Mouse (Mus musculus) lung, postnatal 36 days (tissue): ENCODE measurements around the gene D11Wsu47e.

Experiments
- DNase-seq: peaks from one replicate; pipeline ENCODE4 v3.0.0; 2022; ENCODE audit warnings: mixed read lengths

D11Wsu47e gene

DNA sequence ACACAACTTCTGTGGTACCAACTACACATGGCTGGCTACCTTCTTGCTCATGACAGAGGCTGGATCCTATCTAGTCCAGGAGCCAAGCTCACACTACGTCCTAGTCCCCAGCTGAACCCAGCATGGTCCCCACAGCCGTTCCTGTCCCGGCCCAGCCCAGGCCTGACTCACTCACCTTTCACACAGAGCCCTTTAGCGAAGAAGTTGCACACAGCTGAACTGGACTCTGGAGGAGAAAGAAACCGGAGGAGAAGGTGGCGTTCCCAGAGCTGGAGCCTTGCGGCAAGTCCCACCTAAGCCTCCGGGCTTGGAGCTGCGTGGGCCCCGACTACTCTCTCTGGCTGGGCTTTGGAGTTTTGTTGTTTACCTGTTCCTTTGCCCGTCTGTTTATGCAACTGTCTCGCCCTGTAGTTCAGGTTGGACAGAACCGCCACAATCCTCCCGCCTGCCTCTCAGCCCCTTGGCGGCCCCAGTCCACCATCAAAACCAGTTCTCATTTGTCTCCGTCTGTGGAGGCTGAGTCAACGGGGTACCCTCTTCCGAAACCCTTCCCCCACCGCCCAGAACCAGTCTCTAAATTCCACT lies 24.5 kb downstream of the D11Wsu47e start:
- no peak for DNase-seq

DNA sequence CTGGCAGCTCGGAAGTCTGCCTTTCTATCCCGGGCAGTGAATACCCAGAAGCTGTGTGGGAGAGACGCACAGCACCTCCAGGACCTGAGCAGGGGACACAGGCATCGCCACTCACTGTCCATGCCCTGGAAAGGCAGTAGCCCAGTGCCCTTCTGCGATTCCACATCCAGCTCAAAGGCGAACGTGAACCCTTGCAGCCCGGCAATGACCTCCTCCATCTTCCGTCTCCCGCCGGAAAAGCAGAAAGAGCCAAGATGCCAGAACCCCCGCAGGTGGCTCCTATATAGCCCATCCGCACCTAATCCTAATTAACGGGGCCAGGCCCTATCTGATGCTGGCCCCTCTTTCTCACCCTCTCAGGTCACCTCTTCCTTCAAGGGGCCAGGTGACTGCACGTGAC lies 25.1 kb downstream of the D11Wsu47e start:
- DNase-seq: no peak

- no peak for DNase-seq
Measured at GRCm38 (mm10) chr11:113709731-113710256, 25.6 kb downstream of the D11Wsu47e start, which contains the start of gene Cpsf4l. Gene Cpsf4l, minus strand, starts transcription at chr11:113710017.

DNA sequence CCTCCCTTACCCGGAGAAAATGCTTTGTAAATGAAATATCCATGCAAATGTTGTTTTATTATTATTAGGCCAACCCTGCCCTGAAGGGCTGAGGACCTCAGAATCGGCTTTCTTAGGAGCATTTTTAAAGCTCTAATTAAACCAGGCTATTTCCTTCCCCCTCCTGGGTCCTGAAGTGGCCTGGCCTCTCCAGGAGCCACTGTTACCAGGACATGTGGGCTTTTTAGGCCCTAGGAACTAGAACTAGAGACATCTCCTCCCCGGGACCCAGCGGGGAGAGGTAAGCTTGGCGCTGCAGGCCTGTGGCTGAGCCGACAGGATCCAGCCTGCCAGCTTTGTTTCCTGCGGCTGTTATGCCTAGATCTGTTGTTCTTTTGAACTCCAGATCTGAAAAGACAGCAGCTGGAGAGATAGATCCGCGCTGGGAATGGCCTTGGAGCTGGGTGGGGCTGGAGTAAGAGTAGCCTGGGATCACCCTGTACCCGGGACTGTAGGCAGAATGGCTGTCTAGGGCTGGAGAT lies 26.1 kb downstream of the D11Wsu47e start:
- no peak for DNase-seq

GRCm38 (mm10) chr11:113711061-113711460 lies 26.8 kb downstream of the D11Wsu47e start:
- DNase-seq: no peak

- DNase-seq: peak; percentile 57
Measured at GRCm38 (mm10) chr11:113715078-113715674, 31.0 kb downstream of the D11Wsu47e start.

DNA sequence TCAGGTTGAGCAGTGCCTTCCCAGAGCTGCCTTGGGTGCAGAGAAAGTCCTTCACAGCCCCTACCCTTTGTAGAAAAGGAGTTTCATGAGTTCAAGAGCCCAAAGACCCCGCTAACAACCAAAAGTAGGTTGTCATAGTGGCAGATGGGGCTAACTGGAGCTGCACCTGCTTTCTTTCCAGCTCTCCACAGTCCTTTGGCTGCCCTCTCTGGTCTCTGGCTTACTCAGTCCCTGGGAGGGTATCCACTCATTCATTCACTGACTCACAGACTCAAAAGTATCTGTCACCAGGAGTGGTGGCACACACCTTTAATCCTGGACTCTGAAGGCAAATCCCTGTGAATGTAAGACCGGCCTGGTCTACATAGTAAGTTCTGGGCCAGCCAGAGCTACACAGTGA lies 31.9 kb downstream of the D11Wsu47e start:
- DNase-seq: no peak

GRCm38 (mm10) chr11:113717767-113718424 lies 33.7 kb downstream of the D11Wsu47e start:
- peak; percentile 84 for DNase-seq

GRCm38 (mm10) chr11:113722405-113723090 lies 38.3 kb downstream of the D11Wsu47e start:
- DNase-seq: no peak

DNA sequence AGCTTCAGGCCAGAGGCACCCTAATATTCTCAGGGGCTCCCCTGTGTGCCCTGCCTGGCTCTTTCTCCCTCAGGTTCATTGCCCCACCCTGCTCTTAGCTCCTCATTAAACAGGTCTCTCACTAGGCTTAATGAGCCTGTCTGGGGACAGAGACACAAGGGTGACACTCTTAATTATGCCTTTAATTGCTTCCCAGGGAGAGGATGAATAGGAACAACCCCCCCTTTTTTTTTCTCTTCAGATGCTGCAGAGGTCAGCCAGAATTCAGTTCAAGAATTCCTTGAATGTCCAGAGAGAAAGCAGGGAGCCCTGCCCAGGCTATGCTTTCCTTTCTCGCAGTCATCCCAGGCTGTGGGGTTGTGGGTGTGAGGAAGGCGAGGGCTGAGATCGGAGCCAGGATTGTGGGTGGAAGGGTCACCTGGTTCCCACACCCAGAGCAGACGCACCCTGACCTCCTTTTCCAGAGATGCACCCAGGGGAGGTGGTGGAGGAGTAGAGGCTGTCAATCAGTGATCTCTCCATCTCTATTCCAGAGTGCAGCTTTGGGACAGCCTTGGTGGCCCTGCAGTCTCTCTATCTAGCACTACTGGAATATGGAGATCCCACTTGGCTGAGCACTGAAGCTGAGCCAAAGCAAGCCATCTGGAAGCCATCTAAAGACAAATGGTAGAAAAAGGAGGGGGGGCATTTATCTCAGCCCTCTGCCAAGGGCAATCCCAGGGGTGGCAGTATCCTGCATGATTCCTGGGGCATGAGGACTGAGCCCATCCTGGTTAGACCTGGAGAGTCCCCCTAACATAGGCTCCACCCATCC lies 41.2 kb downstream of the D11Wsu47e start:
- DNase-seq: peak; percentile 44

DNA sequence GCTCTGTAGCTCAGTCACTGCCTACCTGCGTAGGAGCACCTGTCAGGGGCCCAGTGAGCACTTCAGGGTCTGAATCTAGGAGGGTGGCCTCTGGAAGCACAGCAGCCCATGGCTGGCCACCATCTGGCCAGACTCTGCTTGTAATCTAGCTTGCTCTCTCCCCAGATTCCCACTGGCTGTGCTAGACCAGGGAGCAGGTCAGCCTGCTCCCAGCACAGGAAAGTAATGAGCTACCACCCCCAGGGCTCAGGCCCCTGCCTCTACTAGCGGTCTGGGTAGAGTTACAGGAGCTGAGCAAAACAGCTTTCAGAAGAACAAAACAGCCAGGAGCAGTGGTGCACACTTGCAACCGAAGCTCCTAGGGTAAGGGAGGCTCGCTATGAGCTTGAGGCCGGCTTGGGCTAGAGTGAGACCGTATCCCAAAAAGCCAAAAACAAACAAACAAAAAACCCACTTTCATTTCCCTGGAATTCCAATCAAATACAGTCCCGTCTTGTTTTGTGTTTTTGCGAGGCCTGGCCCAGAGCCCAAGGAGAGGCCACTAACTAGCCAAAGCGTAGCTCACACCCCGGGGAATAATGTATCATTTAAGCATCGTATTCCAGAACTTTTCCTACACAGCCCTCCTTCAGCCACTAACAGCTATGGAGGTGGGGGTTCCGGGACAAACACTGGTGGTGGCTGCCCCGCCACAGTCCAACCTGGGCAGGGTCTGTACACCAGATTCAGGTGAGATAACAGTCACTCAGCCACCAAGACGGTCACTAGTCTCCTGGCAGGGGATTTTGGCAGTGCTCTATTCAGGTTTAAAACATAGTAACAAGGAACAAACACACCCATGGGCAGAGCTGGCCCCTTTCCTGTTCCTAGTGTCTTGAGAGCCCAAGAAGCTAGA lies 43.0 kb downstream of the D11Wsu47e start:
- no peak for DNase-seq

DNA sequence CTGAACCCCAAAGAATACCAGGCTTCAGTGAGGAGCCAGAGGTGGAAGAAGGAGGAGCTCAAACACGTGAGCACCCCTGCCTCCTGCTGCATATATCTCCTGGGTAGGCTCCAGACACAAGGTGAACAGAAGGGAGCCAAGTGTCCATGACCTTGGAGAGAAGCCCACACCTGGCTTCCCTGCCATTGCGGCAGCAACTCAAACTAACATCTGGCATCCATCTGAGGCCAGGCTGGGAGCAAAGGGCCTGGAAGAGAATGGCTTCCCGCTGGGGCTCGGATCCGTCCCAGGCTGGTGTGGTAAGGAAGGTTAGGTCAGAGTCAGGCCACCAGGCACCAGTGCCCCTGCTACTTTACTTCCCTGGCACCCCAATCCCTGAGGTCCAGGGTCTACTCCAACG lies 43.8 kb downstream of the D11Wsu47e start:
- DNase-seq: no peak

DNA sequence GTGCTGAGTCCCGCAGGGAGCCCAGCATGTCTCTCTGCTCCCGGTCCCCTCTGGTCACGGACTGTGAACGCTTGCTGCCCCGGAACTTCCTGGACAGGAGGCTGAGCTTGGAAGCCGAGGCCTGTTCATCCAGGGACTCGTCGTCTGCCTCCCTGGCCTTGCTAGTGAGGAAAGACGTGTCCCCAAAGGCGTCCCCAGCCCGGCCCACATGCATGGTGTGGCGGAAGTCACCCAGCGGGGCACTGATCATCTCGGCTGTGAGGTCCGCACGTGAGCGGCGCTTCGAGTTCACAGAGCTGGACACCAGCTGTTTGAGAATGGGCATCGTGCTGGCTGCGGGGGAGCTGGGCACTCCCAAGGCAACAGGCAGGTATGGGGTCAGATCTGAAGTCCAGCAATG lies 45.0 kb downstream of the D11Wsu47e start:
- no peak for DNase-seq

GRCm38 (mm10) chr11:113729917-113730316 lies 45.7 kb downstream of the D11Wsu47e start:
- no peak for DNase-seq

DNA sequence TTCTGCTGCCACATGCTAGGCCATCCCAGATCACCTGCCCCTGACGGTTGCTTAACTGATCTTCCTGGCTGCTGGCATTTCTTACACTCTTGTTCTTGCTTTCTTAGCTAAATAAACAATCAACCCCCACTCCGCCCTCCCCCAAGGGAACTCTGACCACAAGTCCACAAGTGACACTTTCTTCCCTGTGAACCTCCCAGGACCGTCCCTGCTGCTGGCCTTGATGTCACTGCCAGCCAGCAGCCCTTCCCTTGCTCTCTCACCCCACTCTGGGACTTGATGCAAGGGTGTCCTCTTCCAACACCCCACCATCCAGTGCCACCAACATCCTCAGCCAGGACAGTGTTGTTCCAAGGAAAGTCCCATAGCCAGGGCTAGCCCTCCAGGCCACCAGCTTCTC lies 46.7 kb downstream of the D11Wsu47e start:
- peak; percentile 54 for DNase-seq

DNA sequence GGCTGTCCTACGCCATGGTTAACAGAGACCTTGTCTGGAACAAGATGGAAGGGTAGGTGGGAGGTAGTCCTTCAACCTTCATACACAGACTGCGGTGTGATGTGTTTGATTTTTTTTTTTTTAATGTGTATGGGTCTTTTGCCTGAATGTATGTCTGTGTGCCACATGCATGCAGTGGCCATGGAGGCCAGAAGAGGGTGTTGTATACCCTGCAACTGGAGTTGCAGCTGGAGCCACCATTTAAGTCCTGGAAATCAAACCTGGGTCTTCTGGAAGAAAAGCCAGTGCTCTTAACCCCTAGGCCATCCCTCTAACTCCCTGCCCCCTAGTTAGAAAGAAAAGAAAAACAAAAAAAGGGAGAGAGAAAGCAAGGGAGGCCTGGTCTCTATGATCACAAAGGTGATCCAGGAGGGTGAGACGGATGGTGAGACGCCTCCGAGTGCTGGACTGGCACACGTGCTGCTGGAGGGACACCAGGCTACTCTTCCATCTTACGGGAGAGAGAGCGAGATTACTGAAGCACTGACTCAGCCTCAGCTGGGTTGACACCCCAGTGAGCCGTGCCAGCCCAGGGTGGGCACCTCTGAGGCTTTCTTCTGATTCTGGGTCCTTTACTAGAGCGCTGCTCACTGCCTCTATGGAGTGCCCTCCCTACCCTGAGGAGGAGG lies 47.9 kb downstream of the D11Wsu47e start:
- DNase-seq: no peak

GRCm38 (mm10) chr11:113733631-113734364 lies 49.6 kb downstream of the D11Wsu47e start:
- peak; percentile 89 for DNase-seq

DNA sequence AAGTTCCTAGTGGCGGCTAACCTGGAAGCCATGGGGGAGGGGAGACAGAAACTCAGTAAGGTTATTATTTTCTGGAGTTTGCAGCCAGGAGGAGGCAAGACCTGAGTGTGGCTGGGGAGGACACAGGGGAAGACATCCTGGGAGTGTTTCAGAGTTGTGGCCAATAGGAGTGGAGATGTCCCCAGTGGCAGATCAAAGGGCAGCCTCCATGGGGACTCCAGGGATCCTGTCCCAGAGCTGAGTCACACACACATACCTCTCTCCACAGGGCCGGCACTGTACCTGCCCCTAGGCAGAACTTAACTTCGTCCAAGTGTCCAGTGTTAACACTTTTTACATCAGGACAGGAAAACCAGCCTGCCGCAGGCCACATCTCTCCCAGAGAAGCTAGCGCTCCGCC lies 50.9 kb downstream of the D11Wsu47e start:
- DNase-seq: no peak

- no peak for DNase-seq
Measured at GRCm38 (mm10) chr11:113736848-113737552, 52.8 kb downstream of the D11Wsu47e start.
